Mouse (Mus musculus) monocyte, adult 5-6 weeks (primary cell): ENCODE measurements around the gene Naaladl2. TPM values are rescaled to one million over a fixed set of nuclear protein-coding genes. Genes with fewer than 3 reads are reported as not detected.

Experiments
- ATAC-seq: fragments of 153-309, 156-312 bp; replicated peaks from 2 replicates; pipeline ENCODE4 v1.8.0; 2017; ENCODE audit warnings: mild to moderate bottlenecking; ENCODE audit not compliant: low TSS enrichment, insufficient number of reproducible peaks, severe bottlenecking, poor library complexity, low FRiP score
- total RNA-seq: library from RNA; stranded (forward); fragments of 200-1000, 200-491, 200-594 nt; gene quantifications from 3 replicates; pipeline ENCODE4 v1.2.3, GENCODE M21; 2017

Naaladl2 gene
- total RNA-seq, 1 experiment from 2014 or later: not detected

GRCm38 (mm10) chr3:23758746-23759145 is 1385.3 kb downstream of the Naaladl2 start:
- ATAC-seq: no peak
